Mouse (Mus musculus): ENCODE data around the gene Gm28043. TPM values are rescaled to one million over a fixed set of nuclear protein-coding genes. Genes with fewer than 3 reads are reported as not detected.
A peak's percentile ranks its signal among the peaks of the same experiment; 100 is the strongest.

Gm28043 gene
- polyA plus RNA-seq, 1 experiment from 2014 or later: 2.7 TPM

DNA sequence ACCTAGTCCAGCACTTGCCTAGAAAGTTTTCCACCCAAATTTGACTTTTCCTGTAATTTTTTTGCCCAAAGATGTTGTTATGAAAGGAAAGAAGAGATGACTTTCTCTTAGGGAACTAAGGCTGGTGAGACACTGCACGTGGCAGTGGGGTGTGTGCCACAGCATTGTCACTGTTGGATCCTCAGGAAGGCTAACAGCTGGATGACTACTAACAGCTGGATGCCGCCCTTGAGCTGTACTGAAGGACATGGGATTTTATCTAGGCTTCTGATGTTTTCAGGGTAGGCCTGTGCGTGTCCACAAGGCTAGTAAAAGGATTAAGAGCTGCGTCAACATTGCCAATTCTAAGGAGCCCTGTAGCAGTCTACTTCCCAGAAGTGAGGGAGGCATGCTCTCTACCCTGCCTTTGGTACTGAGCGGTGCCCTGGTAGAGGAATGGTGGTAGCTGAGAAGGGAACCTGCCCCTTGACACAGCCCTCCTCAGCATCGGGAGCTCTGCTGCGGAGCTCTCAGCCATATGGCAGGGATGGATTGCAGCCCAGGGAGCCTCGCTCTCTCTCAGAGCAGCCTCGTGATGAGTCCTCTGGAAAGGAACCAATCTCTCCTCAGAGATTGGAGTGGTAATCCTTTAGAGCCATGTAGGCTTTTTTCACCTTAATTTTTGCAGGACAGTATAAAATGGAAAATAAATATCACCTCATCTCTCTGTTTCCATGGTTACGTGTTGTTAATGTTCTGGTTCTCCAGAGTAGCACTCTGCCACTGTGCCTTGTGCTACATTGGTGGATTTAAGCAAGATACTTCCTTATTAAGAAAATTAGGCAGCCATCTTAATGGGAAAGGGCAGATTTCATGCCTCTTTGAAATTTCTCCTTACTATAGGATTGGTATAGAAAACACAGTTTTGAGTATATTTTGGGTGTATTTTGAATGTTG lies 53.6 kb downstream of the Gm28043 start:
- no peak overlapping the region for H3K9ac ChIP-seq
- peaks cover 14% of the 10 kb centered on the region for H3K36me3 ChIP-seq
- H3K9me3 ChIP-seq: no peaks in the 10 kb centered on the region
- no peak for ATAC-seq
- no peak overlapping the region for H3K27ac ChIP-seq
- H3K4me3 ChIP-seq (replicated peaks): no peak overlapping the region
- 77% methylated on average over 10 of the region's 10 CpGs for WGBS
- H3K4me1 ChIP-seq (replicated peaks): no peaks in the 10 kb centered on the region
- H3K27me3 ChIP-seq (replicated peaks): no peaks in the 10 kb centered on the region
- no peak overlapping the region for H3K4me2 ChIP-seq (replicated peaks)

DNA sequence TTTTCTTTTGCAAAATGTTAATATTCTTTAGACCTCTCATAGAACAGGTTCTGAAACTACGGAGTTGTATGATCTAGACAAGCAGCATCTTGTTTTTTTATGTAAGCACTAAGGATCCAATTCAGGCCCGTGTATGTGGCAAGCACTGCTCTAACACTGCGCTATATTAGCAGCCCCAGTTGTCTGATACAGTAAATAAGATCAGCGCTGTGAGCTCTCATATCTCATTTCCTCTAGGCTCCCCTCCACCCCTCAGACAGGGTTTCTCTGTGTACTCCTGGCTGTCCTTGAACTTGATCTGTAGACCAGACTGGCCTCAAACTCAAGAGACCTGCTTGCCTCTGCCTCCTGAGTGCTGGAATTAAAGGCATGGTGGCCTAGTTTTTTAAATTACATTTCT lies 54.4 kb downstream of the Gm28043 start:
- Histone ChIP-seq H3K27me3 (replicated peaks) (no peaks in the 10 kb centered on the region), H3K9me3 (no peaks in the 10 kb centered on the region), H3K4me3 (replicated peaks) (no peak overlapping the region), H3K36me3 (peaks cover 16% of the 10 kb centered on the region), H3K4me1 (replicated peaks) (no peaks in the 10 kb centered on the region), H3K4me2 (replicated peaks) (no peak overlapping the region), H3K27ac (no peak overlapping the region), H3K9ac (no peak overlapping the region)
- ATAC-seq: no peak
- 91% methylated on average over 4 of the region's 4 CpGs for WGBS

DNA sequence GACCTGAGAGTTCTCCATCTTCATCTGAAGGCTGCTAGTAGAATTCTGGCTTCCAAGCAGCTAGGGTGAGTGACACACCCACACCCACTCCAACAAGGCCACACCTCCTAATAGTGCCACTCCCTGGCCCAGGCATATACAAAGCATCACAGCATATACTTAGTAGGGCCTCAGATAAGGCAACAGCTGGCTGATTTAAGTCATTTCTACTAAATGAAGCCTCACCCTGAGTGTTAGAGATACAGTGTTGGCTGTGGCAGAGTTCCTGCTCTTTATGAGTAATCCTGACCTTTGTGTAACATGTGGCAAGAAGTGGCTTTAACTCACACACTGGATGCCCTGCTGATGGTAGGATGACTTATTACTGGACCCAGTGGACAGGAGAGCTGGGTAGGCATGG lies 55.3 kb downstream of the Gm28043 start:
- Histone ChIP-seq H3K4me2 (replicated peaks) (no peak overlapping the region), H3K9me3 (no peaks in the 10 kb centered on the region), H3K27ac (no peak overlapping the region), H3K27me3 (replicated peaks) (no peaks in the 10 kb centered on the region), H3K4me3 (replicated peaks) (no peak overlapping the region), H3K4me1 (replicated peaks) (no peaks in the 10 kb centered on the region), H3K36me3 (peaks cover 16% of the 10 kb centered on the region), H3K9ac (no peak overlapping the region)
- ATAC-seq: peak; percentile 76

DNA sequence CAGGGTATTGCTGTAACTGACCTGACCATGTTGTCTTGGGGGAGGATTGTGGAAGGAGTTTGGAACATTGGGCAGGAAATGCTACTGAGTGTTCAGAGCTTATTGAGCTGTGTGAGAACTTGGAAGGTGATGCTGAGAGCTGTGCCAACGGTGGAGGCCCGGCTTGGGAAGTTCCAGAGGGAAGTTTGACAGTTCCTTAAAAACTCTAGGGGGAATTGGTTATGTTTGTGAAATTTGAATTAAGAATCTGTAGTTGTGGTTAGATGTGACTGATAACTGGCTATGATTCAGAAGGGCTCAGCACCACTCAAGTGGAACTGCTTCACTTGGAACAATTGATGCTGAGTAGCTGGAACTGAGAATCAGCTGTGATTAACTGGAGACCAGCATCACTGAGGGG lies 56.3 kb downstream of the Gm28043 start:
- WGBS: 90% methylated on average over 2 of the region's 2 CpGs
- no peak overlapping the region for H3K9ac ChIP-seq
- peaks cover 24% of the 10 kb centered on the region for H3K36me3 ChIP-seq
- H3K9me3 ChIP-seq: no peaks in the 10 kb centered on the region
- ATAC-seq: no peak
- H3K4me3 ChIP-seq (replicated peaks): no peak overlapping the region
- no peak overlapping the region for H3K27ac ChIP-seq
- no peaks in the 10 kb centered on the region for H3K27me3 ChIP-seq (replicated peaks)
- H3K4me1 ChIP-seq (replicated peaks): no peaks in the 10 kb centered on the region
- H3K4me2 ChIP-seq (replicated peaks): no peak overlapping the region

DNA sequence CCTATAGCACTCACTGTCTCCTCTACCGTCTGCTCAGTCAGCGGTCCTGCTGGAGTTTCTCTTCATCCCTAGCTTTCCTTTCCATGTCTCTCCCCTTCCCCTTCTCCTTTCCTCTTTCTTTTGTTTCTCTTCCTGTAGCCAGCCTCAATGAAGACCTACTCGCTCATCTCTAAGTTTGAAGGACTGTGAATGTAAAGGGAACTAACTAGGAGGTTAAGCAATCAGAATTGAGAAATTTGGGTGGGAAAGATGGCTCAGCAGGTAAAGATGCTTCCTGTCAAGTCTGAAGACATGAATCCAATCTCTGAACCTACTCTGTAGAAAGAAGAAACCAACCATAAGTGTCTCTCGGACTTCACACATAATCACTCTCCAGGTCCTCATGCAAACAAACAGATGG lies 58.6 kb downstream of the Gm28043 start:
- Histone ChIP-seq H3K9me3 (no peaks in the 10 kb centered on the region), H3K36me3 (peaks cover 36% of the 10 kb centered on the region), H3K27ac (no peak overlapping the region), H3K4me1 (replicated peaks) (no peaks in the 10 kb centered on the region), H3K4me3 (replicated peaks) (no peak overlapping the region), H3K27me3 (replicated peaks) (no peaks in the 10 kb centered on the region), H3K4me2 (replicated peaks) (no peak overlapping the region), H3K9ac (no peak overlapping the region)
- WGBS: 84% methylated on average over 4 of the region's 4 CpGs
- ATAC-seq: no peak

DNA sequence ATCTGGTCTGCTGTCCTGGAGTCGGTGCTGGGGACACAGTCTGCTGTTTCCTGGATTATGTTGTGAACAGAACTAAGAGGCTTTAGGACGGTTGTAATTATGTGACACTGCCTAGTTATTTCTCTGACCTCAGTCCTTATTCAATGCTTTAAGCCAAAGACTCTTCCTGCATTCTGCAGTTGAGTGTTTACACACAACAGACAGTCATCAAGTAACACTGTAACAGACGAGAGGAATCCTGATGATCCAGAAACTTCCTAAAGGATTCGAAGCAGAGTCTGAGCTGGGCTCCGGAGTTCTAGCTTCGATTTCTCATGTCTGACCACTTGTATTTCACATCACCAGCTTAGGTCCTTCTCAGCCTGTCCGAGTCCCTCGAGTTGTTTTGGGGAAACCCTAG lies 63.9 kb downstream of the Gm28043 start:
- Histone ChIP-seq H3K9ac (no peak overlapping the region), H3K27ac (no peak overlapping the region), H3K27me3 (replicated peaks) (no peaks in the 10 kb centered on the region), H3K9me3 (no peaks in the 10 kb centered on the region), H3K4me3 (replicated peaks) (no peak overlapping the region), H3K4me1 (replicated peaks) (no peaks in the 10 kb centered on the region), H3K4me2 (replicated peaks) (no peak overlapping the region), H3K36me3 (peaks cover 47% of the 10 kb centered on the region)
- WGBS: 88% methylated on average over 8 of the region's 8 CpGs
- ATAC-seq: no peak

DNA sequence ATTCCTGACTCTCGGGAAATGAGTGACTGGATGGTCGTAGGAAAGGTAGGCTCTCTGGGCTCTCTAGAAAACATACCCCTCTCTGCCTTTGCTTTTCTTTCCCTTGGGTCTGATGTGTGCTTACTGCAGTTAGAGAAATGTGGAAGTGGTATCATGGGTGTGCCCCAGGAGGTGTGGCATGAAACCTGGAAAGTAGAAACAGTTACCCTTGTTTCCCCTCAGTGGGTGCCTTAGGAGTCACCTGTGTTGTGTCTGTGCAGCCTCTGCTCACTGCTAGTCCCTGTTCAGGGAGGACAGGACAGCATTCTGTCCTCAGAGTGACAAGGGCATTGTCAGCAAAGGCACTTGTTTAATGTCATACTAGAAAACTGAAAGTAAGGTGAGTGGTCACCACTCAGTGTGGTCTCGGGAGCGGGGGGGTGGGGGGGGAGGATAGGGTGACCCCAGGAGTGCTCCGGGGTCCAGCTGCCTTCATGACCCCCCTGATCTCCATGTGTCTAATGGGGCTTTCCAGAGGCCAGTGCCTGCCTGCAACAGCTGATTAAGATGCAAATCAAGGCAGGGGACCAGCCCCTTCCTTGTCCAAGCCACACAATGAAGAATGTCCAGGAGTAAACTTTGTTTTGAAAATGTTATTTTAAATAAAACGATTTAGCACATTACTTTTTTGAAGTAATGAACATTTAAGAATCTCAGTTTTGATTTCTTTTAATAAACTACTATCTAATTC lies 64.5 kb downstream of the Gm28043 start:
- H3K36me3 ChIP-seq: peaks cover 51% of the 10 kb centered on the region
- H3K27ac ChIP-seq: no peak overlapping the region
- no peaks in the 10 kb centered on the region for H3K4me1 ChIP-seq (replicated peaks)
- no peak for ATAC-seq
- no peaks in the 10 kb centered on the region for H3K9me3 ChIP-seq
- H3K4me2 ChIP-seq (replicated peaks): no peak overlapping the region
- no peaks in the 10 kb centered on the region for H3K27me3 ChIP-seq (replicated peaks)
- H3K4me3 ChIP-seq (replicated peaks): no peak overlapping the region
- WGBS: 82% methylated on average over 6 of the region's 6 CpGs
- H3K9ac ChIP-seq: no peak overlapping the region

DNA sequence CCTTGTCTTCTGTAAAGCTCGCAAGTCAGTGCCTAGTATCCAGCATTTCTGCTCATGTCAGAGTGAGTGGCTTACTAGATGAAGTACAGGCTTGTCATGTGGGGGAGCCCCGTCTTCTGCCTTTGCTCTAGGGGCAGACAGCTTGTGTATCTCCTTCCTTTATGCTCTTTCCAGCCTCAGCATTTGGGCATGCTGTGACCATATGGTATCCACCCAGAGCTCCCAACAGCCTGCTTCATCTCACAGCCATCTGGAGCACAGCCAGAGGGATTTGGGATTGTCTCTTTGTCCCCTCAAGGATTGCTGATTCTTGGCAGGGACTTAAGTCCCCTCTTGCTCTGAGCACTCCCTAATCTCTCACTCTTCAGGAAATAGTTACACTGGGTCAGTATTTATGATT lies 65.5 kb downstream of the Gm28043 start:
- Histone ChIP-seq H3K9me3 (no peaks in the 10 kb centered on the region), H3K4me2 (replicated peaks) (no peak overlapping the region), H3K9ac (no peak overlapping the region), H3K4me3 (replicated peaks) (no peak overlapping the region), H3K27me3 (replicated peaks) (no peaks in the 10 kb centered on the region), H3K36me3 (peaks cover 45% of the 10 kb centered on the region), H3K27ac (peak overlapping the region; percentile 32; the same call in 1 of the 2 replicates), H3K4me1 (replicated peaks) (no peaks in the 10 kb centered on the region)
- 58% methylated on average over 2 of the region's 2 CpGs for WGBS
- peak; percentile 41 for ATAC-seq

DNA sequence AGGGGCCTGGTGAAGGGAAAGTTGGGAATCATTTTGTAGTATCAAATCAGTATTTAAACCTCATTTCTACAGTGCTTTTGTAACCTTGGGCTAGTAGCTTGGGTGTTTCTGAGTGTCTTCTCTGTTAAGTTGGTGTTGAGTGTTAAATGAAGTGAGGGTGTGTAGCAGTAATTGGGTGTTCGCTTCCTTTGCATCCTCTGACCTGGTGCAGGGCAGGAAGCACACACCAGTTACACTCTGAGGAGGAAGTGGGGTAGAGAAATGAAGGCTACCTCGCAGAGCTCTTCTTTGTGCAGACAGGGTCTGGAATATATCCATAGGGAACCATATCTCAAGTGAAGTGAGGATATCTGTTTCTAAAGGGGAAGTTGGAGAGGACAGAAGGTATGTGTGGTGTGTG lies 66.2 kb downstream of the Gm28043 start:
- Histone ChIP-seq H3K4me3 (replicated peaks) (no peak overlapping the region), H3K9ac (no peak overlapping the region), H3K4me1 (replicated peaks) (no peaks in the 10 kb centered on the region), H3K27ac (peak overlapping the region; percentile 32; the same call in 1 of the 2 replicates), H3K27me3 (replicated peaks) (no peaks in the 10 kb centered on the region), H3K9me3 (no peaks in the 10 kb centered on the region), H3K4me2 (replicated peaks) (no peak overlapping the region), H3K36me3 (peaks cover 44% of the 10 kb centered on the region)
- 85% methylated on average over 2 of the region's 2 CpGs for WGBS
- no peak for ATAC-seq

DNA sequence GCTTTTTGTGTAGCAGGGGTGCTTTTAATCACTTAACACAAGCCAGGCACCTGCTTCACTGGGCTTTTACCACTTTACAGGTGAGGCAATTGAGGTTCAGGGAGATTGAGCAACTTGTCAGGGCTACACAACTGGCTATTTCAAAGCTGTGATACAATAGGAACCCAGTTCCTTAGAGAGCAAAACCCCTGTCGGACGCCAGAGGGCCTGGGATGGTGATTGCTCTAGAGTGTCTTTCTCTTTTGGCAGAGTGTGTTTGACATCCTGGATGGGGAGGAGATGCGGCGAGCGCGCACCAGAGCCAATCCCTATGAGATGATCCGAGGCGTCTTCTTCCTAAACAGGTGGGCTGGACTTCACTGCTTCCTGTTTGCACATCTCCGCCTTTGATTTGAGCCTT lies 67.0 kb downstream of the Gm28043 start:
- Histone ChIP-seq H3K4me1 (replicated peaks) (no peaks in the 10 kb centered on the region), H3K27me3 (replicated peaks) (no peaks in the 10 kb centered on the region), H3K9me3 (no peaks in the 10 kb centered on the region), H3K4me3 (replicated peaks) (no peak overlapping the region), H3K9ac (no peak overlapping the region), H3K36me3 (peaks cover 41% of the 10 kb centered on the region), H3K27ac (no peak overlapping the region), H3K4me2 (replicated peaks) (no peak overlapping the region)
- 94% methylated on average over 9 of the region's 9 CpGs for WGBS
- no peak for ATAC-seq

DNA sequence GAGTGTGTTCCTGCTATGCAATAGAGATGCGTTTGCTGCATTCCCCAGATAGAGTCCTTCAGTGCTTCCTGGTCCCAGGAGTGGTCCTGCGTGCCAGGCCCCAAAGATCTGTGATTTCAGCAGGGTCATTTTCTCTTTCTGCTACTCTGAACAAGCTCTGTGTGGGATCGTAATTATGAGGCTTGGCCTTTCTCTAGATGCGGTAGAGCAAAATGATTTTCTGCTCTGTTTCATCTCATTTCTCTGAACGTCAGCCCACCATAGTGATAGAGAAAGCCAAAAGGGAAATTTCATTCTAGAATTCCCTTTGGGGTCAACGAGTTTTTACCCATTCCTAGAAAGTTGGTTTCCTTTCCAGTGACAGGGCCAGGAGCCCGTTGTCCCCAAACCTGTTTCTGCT lies 67.6 kb downstream of the Gm28043 start:
- Histone ChIP-seq H3K27ac (no peak overlapping the region), H3K36me3 (peaks cover 37% of the 10 kb centered on the region), H3K9me3 (no peaks in the 10 kb centered on the region), H3K9ac (no peak overlapping the region), H3K27me3 (replicated peaks) (no peaks in the 10 kb centered on the region), H3K4me2 (replicated peaks) (no peak overlapping the region), H3K4me3 (replicated peaks) (no peak overlapping the region), H3K4me1 (replicated peaks) (no peaks in the 10 kb centered on the region)
- 91% methylated on average over 7 of the region's 7 CpGs for WGBS
- no peak for ATAC-seq

DNA sequence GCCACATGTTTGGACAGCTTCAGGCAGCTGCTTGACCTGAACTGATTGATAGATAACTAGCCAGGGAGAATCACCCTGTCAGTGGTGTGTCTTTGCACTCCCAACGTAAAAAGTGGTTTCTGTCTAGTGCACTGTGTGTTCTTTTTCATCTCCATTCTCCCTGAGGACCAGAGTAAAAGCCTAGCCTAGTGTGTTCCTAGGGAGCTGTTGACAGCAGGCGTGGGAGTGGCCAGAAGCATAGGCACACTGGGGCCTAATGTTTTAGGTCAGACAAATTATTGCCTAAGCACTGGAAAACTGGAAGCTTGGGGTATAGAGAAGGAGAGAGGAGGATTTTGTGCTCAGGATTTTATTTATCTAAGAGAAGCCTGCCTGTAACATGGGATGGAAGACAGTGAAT lies 68.5 kb downstream of the Gm28043 start:
- Histone ChIP-seq H3K4me2 (replicated peaks) (no peak overlapping the region), H3K4me3 (replicated peaks) (no peak overlapping the region), H3K36me3 (peaks cover 42% of the 10 kb centered on the region), H3K9ac (no peak overlapping the region), H3K9me3 (no peaks in the 10 kb centered on the region), H3K4me1 (replicated peaks) (no peaks in the 10 kb centered on the region), H3K27ac (no peak overlapping the region), H3K27me3 (replicated peaks) (no peaks in the 10 kb centered on the region)
- 77% methylated on average over 2 of the region's 2 CpGs for WGBS
- ATAC-seq: no peak
